Mouse (Mus musculus): ENCODE data around the gene Evx2.

Gene Evx2

DNA sequence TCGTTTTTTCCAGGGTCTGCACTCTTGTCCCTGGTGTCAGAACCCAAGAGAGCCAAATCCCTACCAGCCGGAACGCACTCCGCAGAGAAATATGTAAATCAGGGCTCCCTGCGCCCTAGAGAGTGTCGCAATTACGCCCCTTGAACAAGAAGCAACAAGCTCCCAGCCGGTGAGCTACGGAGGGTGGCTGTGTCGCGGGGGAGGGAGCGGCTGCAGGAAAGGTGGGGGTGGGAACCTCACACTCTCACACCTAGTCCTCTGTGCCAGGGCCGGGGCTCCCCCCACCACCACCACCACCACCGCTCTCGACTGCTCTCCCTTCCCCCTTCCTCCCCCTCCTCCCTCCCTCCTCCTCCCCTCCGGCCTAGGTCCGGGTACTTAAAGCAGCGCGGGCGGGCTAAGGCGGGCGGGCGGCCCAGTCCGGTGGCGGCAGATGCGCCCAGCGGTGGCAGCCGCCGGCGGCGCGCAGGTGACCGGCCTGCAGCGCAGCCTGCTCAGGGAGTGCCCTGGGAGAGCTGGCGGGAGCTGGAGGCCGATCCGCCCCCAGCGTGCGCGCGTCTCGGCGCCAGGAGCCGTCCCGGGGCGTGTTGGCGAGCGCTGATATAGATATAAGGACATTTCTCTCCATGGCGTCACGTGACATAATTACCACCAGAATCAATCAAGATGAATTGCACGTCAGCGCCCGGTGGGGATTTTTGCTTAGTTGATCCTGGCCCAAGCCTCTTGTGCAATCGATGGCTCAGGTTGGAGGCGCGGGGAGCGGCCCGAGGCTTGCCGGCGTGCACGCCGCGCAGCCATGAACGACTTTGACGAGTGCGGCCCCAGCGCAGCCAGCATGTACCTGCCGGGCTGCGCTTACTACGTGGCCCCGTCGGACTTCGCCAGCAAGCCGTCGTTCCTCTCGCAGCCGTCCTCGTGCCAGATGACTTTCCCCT is 22.5 kb upstream of the Evx2 start:
- no peak for DNase-seq (ENCODE audit: low spot score)

DNA sequence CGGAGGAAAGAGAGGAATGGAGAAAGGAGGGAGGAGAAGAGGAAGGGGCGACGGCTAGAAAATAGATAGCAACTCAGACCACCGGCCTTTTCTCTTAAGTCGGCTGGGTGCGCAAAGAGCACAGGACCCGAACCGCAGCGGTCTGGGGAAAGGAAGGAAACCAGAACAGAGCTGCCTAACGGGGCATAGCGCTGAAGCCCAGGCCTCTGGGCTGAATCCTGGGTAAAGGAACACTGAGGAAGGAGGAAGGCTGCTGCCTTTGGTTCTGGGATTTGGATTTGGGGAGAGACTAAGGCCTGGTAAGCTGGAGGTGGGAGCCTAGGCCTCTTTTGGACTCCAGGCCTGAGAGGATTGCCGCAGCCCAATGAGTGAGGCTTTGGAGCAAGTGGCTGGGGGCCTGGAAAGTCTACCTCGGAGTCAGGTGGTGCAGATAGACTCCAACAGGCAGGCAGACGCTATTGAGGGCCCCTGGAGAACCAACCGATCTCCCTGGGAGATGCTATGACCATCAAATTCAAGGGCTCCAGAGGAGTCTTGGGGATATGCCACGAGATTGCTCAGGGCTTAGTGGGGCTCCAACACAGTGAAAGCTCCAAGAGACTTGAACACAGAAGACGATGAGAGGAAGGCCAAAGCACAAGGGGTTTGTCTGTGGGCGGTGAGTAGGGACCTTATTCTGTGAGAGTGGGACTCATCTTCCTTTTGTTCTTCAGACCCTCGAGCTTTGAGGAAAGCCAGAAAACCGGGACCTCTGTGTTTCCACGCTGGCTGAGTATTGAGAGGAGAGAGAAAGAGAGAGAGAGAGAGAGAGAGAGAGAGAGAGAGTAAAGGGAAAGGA is 21.4 kb upstream of the Evx2 start:
- DNase-seq (ENCODE audit: low spot score): no peak

DNA sequence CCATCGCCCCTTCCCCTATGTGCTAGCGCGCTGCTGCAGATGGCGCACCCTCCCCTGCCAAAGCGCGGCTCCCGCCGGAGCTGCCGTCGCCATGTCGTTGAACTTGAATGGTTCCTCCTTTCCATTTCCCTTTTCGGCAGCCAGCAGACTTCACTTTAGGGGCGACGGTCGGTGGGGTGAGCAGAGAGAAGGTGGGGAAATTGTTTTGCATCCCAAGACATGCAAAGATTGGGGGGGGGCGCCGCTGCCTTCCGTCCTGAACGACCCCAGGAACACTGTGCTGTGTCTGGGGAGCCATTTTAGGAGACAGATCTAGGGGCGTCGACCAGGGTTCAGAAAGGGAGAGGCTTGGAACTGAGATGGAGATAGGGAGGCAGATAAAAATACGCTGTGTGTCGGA is 20.6 kb upstream of the Evx2 start:
- DNase-seq (ENCODE audit: low spot score): no peak

DNA sequence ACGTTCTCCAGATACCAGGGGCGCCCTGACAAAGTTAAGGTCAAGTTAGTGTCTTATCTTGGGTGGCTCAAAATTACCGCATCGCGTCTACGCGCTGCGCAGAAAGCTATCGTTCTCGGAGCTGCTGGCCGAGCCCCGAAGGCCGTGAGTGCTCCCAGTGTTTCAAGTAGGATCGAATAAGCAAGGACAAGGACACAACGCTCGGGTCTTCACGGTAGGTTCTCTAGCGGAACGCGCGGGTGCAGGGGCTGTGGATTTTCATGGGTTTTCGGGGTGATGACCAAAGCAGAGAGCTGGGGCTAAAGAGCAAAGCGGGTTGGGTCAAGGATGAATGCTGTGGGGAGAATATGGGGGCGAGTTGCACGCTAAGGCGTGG is 20.2 kb upstream of the Evx2 start:
- DNase-seq (ENCODE audit: low spot score): no peak

DNA sequence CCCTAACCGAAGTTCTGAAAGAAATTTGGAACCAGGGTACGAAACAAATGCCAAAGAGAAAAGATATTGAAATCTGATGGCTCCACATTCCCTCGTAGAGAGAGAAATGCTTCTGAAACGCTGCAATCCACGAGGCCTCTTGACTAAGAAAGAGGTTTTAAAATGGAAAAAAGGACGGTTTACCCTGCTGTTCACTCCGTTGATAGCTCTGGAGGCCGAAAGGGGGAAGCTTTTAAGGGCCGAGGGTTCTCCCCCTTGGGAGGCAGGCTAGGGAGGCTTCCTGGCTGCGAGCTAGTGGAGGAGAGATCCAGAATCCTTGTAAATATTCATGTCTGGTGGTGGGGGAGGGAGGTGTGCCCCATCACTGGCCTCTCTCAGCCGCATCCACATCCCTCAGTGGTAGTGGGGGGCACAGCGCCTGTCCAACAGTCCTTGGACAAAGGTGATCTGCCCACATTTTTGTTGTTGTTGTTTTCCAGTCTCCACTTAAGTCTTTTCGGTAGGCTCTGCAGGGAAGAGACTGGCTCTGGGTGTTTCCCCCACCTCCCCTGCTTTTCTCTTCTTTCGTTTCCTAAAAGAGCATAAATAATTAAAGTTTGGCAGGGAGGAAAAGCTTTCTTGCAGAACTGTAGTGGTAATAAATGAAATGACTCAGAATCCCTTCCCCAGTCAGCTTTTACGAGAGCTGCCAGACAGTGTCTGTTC is 19.7 kb upstream of the Evx2 start, which contains the start of gene Hoxd11:
Hoxd11 (plus strand) TSS at position 667 of the 705 bp plus-strand sequence.
- DNase-seq (ENCODE audit: low spot score): no peak

DNA sequence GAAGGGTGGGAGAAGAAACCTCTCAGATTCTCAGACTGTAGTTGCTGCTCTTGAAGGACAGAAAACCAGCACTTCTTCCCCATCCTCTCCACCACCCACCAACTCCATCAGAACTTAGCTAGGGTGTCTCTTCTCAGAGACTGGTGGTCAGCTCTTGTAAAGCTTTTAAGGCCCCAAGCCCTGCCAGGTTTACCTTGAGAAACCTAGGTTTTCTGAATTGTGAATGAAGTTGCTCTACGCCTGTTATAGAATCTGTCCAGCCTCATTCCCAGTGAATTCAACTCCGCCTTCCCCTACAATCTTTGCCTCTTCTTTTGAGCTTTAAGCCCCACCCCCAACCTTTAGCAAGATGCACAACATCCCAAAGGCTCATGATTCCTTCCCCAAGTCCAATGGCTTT is 17.7 kb upstream of the Evx2 start:
- no peak for DNase-seq (ENCODE audit: low spot score)

DNA sequence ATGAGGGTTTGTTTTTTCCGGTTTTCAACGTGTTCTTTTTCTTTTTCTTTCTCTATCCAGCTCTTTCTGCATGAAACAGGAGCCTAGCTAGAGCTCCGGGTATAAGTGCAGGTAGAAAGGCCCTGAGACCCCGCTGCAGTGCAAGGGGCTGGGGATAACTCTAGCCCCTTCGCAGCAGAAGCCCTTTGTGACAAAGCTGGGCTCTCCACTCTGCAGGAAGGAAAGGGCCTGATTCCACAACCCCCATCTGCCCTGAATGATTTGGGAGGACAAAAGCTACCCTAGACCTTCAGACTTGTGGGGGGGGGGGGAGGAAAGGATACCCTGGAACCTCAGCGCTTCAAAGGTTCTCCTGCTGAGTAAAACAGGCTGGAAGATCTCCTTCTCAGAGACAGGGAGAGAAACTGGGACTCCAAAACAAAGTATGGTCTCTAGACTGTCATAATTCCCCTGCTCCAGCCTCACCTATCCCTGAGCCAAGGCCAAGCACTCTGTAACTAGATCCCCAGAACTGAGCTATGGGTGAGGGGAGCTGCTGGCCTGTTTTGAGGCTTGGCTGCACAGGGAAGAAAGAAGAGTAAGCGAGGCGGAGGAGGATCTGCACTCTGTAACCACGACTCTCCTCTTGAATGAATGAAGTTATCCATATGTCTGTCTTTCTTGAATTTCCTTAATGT is 17.2 kb upstream of the Evx2 start:
- no peak for DNase-seq (ENCODE audit: low spot score)

DNA sequence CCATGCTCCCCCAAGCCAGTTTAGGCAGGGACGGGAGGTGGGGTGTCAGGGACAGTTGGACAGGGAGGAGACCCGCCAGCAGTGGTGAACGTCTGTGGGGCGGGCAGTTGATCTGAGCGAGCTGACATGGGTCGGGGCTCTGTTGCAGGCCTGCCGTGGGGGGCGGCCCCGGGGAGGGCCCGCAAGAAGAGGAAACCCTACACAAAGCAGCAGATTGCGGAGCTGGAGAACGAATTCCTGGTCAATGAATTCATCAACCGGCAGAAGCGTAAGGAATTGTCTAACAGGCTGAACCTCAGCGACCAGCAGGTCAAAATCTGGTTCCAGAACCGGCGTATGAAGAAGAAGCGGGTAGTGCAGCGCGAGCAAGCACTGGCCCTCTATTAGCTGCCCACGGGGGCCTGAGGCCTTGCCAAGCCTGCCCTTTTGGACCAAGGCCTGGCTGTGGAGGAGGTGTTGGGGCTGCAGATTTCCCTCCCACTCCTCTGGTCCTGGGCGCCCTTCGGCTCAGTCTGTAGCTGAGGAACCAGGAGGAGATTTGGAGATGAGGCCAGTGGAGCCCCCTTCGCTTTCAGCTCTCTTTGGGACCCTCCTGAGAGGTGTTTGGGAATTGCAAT is 16.4 kb upstream of the Evx2 start:
- DNase-seq (ENCODE audit: low spot score): no peak

DNA sequence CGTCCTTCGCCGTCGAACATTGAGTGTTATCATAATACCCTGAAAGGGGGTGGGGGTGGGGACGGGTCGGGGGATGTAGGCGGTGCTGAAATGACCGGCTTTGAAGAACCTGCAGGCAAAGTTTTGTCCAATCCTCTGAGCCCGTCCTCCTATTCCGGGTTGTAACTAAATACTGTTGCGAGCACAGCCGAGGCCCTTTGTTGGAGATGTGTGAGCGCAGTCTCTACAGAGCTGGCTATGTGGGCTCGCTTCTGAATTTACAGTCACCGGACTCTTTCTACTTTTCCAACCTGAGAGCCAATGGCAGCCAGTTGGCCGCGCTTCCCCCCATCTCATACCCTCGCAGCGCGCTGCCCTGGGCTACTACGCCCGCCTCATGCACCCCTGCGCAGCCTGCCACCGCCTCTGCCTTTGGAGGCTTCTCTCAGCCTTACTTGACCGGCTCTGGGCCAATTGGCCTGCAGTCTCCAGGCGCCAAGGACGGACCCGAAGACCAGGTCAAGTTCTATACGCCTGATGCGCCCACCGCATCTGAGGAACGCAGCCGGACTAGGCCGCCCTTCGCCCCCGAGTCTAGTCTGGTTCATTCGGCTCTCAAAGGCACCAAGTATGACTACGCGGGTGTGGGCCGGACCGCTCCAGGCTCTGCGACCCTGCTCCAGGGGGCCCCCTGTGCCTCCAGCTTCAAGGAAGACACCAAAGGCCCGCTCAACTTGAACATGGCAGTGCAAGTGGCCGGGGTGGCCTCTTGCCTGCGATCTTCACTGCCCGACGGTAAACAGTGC is 15.7 kb upstream of the Evx2 start, which contains the start of gene Hoxd12:
Hoxd12 (plus strand) TSS at position 133 of the 785 bp plus-strand sequence.
- DNase-seq (ENCODE audit: low spot score): no peak

DNA sequence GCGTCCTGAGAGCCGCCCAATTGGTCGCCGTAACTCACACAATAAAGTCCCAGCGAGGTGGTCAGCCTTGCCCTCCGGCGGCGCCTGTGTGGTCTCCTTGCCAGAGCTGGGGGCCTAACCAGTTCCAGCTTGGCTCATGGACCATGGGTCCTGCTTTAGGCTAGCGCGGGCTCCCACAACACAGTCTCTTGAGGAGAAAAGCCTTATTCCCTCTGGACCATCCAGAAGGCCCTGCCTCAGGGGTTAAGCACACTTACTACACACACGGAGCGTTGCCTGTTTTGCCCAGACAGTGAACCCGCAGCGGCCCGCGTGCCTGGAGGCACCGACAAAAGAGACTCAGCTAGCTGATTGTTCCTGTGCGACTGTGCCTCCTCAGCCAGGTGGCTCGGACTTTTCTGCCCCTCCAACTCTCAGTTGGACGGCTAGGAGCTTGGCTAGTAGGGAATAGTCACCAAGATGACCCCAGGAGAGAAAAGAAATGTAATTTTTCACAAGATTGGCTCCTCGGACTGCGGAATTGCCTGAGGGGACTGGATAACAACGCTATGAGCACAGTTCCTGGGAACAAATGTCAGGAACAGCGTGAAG is 14.6 kb upstream of the Evx2 start:
- DNase-seq (ENCODE audit: low spot score): no peak

DNA sequence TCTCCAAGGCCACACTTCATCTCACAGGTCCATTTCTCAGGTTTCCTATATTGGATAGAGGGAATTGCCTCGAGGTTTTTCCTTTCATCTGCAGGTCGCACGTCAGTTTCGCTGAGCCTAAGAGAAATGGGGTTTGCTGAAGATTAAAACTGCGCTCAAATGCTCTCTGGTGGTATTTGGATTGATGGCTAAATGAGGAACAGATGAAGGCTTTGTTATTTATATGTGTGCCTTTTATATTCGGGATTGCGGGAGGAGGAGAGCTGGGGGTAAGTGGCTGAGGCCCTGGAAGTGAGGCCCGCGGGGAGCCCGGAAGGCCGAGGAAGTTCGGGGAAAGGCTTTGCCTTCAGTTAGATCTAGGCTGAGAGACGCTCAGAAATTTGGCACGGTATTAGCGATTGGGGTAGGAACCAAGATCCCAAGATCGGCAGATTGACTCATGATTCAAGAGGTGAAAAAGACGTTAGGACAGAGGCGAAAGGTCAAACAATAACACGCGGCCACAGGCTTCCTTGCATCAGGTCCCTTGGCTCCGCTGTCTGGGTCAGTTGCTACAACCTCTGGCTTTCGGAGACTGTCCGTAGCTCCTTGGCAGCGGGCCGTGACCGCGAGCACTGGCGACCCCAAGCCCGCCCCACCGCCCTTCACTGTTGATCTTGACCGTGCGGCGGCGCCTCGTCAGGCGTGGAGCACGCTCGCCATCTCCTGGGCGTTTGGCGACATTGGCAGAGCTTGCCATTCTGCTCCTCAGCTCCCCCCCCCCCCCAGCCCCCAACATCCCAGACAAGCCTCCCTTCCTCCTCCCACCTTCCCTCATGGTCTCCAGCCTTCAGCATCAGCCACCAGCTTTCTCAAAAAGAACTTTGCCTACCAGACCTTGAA is 13.4 kb upstream of the Evx2 start:
- DNase-seq (ENCODE audit: low spot score): no peak

DNA sequence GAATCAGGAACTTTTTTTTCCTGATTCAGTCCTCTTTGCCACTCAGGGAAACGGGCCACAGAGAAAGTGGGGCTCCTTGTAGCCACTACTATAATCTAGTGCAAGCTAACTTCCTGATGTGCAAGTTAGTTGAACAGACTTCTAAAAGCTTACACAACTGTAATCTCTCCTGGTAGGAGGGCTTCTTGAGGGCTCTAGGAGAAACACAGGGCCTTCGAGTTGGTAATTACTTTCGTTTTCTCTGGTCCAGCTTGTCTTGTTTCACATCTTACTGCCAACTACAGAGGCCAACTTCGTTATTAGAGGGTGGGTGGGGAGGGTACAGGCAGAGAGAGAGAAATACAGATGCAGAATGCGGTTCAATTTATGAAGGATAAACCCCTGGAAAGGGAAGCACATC is 12.5 kb upstream of the Evx2 start:
- no peak for DNase-seq (ENCODE audit: low spot score)

DNA sequence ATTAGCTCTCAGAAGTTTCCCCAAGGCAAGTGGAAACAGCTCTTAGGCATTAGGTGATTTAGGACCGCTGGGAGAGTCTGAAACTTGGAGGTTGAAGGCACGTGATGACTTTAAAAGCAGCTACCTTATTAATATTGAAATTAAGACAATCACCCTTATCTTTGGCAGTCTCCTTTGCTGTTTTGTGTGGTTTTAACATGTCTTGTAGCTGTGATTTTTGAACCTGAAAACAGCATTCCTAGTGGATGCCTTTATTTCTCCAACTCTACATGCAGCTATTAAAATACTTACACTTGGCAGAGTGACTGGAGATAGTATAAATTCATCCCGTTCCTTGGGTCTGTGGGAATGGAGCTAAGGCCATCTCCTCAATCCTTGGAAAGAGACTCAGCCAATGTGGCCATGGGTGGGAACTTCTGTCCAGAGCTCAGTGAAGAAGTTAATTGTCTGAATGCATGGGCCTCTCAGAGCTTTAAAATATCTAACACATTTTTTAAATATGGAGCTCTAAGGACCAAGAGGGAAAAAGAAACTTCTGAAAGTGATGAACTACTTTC is 11.4 kb upstream of the Evx2 start:
- DNase-seq (ENCODE audit: low spot score): no peak

DNA sequence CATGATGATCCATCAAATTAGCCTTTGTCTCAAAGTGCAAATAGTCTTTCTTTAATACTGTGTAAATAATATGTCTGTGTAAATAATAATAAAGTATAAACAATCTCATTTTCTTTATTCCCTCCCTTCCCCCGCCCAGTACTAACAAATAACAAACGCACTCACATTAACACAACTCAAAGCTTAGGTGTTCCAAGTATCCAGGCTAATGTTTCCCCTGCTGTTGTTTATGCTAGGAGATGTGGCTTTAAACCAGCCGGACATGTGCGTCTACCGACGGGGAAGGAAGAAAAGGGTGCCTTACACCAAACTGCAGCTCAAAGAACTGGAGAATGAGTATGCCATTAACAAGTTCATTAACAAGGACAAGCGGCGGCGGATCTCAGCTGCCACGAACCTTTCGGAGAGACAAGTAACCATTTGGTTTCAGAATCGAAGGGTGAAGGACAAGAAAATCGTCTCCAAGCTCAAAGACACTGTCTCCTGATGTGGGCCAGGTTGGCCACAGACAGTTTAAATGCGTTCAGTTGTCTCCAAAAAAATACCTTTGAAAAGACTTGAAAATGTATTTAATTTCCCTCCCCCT is 10.4 kb upstream of the Evx2 start:
- no peak for DNase-seq (ENCODE audit: low spot score)

DNA sequence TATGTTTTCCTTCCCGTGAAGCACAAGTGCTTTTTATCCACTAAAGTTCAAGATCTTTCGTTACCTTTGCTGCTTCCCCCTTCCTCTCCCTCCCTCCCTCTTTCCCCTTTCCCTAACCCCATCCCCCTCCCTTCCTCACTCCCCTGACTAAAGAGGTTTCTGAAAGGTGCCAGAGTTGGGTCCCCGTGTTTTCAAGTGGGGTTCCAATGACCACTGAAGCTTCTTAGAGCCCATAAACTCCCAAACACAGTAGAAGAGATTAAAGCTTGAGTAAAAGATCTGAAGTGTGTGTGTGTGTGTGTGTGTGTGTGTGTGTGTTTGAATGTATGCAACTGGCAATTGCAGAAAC is 9.8 kb upstream of the Evx2 start:
- DNase-seq (ENCODE audit: low spot score): no peak

DNA sequence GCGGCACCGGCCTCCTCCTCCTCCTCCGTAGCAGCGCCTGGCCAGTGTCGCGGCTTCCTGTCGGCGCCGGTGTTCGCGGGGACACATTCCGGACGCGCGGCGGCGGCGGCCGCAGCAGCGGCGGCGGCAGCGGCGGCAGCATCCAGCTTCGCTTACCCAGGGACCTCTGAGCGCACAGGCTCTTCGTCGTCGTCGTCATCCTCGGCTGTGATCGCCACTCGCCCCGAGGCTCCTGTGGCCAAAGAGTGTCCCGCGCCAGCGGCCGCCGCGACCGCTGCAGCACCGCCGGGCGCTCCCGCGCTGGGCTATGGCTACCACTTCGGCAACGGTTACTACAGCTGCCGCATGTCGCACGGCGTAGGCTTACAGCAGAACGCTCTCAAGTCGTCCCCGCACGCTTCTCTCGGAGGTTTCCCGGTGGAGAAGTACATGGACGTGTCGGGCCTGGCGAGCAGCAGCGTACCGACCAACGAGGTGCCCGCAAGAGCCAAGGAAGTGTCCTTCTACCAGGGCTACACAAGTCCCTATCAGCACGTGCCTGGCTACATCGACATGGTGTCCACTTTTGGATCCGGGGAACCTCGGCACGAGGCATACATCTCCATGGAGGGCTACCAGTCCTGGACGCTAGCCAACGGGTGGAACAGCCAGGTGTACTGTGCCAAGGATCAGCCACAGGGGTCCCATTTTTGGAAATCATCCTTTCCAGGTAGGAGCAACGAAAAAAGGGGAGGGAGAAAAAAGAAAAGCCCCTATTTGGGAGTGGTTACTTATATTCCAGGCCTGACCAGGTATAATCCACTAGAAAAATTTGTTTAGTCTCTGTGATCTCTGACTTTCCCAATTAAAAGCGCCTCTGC is 9.2 kb upstream of the Evx2 start:
- no peak for DNase-seq (ENCODE audit: low spot score)

DNA sequence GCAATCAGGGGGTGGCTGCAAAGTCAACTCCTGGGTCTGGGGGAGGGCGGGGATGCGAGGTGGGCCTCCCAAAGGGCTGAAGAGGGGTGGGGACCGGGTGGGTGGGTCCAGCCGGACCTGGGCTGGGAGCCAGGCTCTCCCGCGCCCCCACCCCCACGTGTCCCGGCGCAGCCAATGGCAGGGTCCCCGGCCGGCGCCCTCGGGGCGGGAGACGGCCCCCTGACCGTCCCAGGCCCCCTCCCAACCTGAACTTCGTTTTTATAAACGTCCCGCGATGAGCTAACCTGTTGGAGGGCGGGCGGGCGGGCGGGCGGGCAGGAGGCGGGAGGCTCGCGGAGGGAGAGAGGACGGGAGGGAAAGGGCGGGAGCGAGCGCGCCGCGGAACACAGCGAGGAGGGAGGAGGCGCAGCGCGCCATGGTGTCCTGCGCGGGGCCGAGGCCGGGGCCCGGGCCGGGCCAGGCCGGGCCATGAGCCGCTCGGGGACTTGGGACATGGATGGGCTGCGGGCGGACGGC is 8.5 kb upstream of the Evx2 start, which contains the start of gene Hoxd13:
Hoxd13 (plus strand) TSS at position 469 of the 516 bp plus-strand sequence.
- no peak for DNase-seq (ENCODE audit: low spot score)

Data from yolk sac, embryonic 10.5 days (tissue).